Mouse (Mus musculus): ENCODE measurements around the gene Pfdn5. TPM values are rescaled to one million over a fixed set of nuclear protein-coding genes. Genes with fewer than 3 reads are reported as not detected.

The Pfdn5 gene
- polyA plus RNA-seq, 1 experiment from 2014 or later: 172 TPM

DNA sequence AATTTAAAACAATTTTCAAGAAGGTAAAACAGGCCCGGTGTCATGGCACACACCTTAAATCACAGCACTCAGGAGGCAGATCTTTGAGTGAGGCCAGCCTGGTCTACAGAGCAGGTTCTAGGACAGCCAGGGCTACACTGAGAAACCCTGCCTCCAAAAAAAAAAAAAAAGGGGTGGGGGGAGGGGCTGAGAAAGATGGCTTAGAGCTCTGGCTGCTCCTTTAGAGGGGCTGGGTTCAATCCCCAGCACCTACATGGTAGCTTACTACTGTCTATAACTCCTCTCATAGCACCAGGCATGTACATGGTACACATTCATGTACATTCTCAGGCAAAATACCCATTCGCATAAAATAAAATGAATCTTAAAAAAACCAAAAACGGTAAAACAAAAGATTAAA, 18.6 kb downstream of the Pfdn5 start:
- TF ChIP-seq EP300 (IDR thresholded peaks at IDR 0.05; ENCODE audit: low read depth) (no peak), CTCF (IDR thresholded peaks at IDR 0.05; ENCODE audit: low read depth) (no peak)
- 91% methylated on average over 3 of the region's 3 CpGs for WGBS (ENCODE audit: insufficient replicate concordance)
- no peak overlapping the region for H3K9ac ChIP-seq (replicated peaks)

DNA sequence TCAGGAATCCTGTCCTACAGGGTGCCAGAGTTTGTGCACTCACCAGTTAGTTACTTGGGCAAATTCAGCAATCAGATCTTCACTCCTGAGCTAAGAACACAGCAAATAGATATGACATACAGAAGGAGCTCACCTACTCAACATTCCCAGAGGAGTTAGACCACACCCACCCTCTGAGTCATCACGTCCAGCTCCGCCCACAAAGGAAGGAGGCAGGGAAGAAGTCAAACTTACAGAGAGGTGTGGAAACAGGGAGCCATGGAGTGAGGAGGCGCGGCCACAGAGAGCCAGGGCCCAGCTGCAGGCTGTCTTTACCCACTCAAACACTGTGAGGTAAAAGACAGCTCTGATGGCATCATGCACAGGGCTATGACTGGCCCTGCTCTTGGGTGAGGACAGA, 20.5 kb downstream of the Pfdn5 start:
- DNase-seq: no peak
- no peak overlapping the region for H3K4me3 ChIP-seq (ENCODE audit: low read depth, low read length)
- H3K4me2 ChIP-seq (ENCODE audit: low read depth, low read length): no peak overlapping the region
- H3K9ac ChIP-seq (replicated peaks): no peak overlapping the region
- H3K9me3 ChIP-seq (ENCODE audit: low read length): no peaks in the 10 kb centered on the region
- no peak for ATAC-seq
- H3K4me1 ChIP-seq (ENCODE audit: insufficient read depth): peaks cover 9% of the 10 kb centered on the region
- 89% methylated on average over 4 of the region's 4 CpGs for WGBS (ENCODE audit: insufficient replicate concordance)
- no peak for TF ChIP-seq CTCF (IDR thresholded peaks at IDR 0.05; ENCODE audit: low read depth)
- no peak for TF ChIP-seq EP300 (IDR thresholded peaks at IDR 0.05; ENCODE audit: low read depth)
- H3K27ac ChIP-seq (ENCODE audit: low read depth): no peak overlapping the region
- H3K36me3 ChIP-seq (replicated peaks; ENCODE audit: insufficient read depth, low read length): peaks cover 19% of the 10 kb centered on the region
- H3K27me3 ChIP-seq (ENCODE audit: insufficient read depth, low read length): no peaks in the 10 kb centered on the region

More for the DNA sequence above, 18.6 kb downstream of the Pfdn5 start:
- Histone ChIP-seq H3K4me1 (ENCODE audit: insufficient read depth) (no peaks in the 10 kb centered on the region), H3K27me3 (ENCODE audit: insufficient read depth, low read length) (no peaks in the 10 kb centered on the region), H3K4me3 (ENCODE audit: low read depth, low read length) (no peak overlapping the region), H3K9me3 (ENCODE audit: low read length) (no peaks in the 10 kb centered on the region), H3K36me3 (replicated peaks; ENCODE audit: insufficient read depth, low read length) (peaks cover 27% of the 10 kb centered on the region), H3K4me2 (ENCODE audit: low read depth, low read length) (no peak overlapping the region), H3K27ac (ENCODE audit: low read depth) (no peak overlapping the region)
- no peak for ATAC-seq
- DNase-seq: no peak

DNA sequence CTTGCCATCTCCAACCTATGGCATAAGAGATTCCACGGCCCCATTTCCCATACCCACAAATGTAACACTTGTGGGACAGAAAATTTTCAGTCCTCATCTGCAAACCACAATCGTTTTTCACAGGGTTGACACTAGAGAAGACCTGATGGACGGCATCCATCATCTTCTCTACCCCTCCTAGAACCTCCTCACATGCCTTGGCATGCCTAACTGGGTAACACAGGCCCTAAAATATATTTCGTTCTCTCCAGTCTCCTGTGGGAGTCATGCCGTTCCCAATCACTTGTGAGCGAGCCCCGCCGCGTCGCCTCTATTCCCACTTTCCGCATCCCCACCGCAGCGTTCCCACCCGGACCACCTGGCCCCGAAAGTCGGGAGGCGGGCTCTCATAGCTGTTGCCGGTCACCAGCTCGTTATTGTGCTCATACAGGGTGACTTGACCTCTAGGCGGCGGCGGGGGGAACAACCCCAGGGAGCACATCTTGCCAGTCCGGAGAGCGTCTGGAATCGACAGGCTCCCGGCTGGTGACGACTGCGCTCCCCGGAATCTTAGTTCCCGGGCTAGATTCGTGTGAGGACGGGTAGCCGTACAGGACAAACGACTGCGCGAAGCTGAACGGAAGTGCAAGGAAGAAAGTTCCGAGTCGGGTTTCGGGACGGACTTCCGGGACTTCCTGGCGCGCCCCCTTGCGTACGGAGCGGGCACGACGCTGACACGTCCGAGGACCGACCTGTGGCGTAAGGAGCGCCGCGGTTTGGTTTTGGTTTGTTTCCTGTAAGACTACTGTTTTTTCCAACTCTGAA, 24.4 kb downstream of the Pfdn5 start, which contains the start of gene Aaas:
Gene Aaas (minus strand): TSS at position 634 of the 804 bp plus-strand sequence.
- ATAC-seq (peak; percentile 95), DNase-seq (peak; percentile 97)
- Histone ChIP-seq H3K4me1 (ENCODE audit: insufficient read depth) (peaks cover 15% of the 10 kb centered on the region), H3K27ac (ENCODE audit: low read depth) (peak within 1 kb of the TSS; percentile 77), H3K27me3 (ENCODE audit: insufficient read depth, low read length) (peaks cover 10% of the 10 kb centered on the region), H3K9me3 (ENCODE audit: low read length) (no peaks in the 10 kb centered on the region), H3K4me2 (ENCODE audit: low read depth, low read length) (peak within 1 kb of the TSS; percentile 83), H3K4me3 (ENCODE audit: low read depth, low read length) (peak within 1 kb of the TSS; percentile 83), H3K9ac (replicated peaks) (peak within 1 kb of the TSS; percentile 79), H3K36me3 (replicated peaks; ENCODE audit: insufficient read depth, low read length) (peaks cover 17% of the 10 kb centered on the region)
- peak; percentile 63; the same call in 1 of the 2 replicates for TF ChIP-seq EP300 (IDR thresholded peaks at IDR 0.05; ENCODE audit: low read depth)
- peak; percentile 96 for TF ChIP-seq CTCF (IDR thresholded peaks at IDR 0.05; ENCODE audit: low read depth)
- WGBS (ENCODE audit: insufficient replicate concordance): under 1% methylated on average over 56 of the region's 56 CpGs

DNA sequence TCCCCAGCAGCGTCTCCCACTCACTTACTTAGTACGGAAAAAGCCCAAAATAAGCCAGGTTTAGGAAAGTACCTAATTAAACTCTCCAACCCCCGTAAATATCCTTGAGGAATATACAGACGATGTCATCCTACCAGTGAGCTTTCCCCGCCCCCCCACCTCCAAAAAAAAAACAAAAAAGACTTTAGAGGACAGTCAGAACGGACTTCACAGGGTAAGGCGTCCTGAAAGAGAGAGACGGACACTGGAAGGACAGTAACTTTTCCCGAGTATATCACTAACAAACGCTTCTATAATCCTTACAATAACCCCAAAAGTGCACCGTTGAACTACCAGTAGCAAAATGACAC, 25.0 kb downstream of the Pfdn5 start:
- H3K27me3 ChIP-seq (ENCODE audit: insufficient read depth, low read length): peaks cover 16% of the 10 kb centered on the region
- H3K36me3 ChIP-seq (replicated peaks; ENCODE audit: insufficient read depth, low read length): peaks cover 11% of the 10 kb centered on the region
- ATAC-seq: peak; percentile 63
- H3K4me3 ChIP-seq (ENCODE audit: low read depth, low read length): peak overlapping the region; percentile 83
- no peaks in the 10 kb centered on the region for H3K9me3 ChIP-seq (ENCODE audit: low read length)
- H3K27ac ChIP-seq (ENCODE audit: low read depth): peak overlapping the region; percentile 77
- H3K4me2 ChIP-seq (ENCODE audit: low read depth, low read length): peak overlapping the region; percentile 74
- DNase-seq: no peak
- WGBS (ENCODE audit: insufficient replicate concordance): 6% methylated on average over 11 of the region's 11 CpGs
- TF ChIP-seq CTCF (IDR thresholded peaks at IDR 0.05; ENCODE audit: low read depth) (no peak), EP300 (IDR thresholded peaks at IDR 0.05; ENCODE audit: low read depth) (no peak)
- peak overlapping the region; percentile 79 for H3K9ac ChIP-seq (replicated peaks)
- H3K4me1 ChIP-seq (ENCODE audit: insufficient read depth): peaks cover 21% of the 10 kb centered on the region

DNA sequence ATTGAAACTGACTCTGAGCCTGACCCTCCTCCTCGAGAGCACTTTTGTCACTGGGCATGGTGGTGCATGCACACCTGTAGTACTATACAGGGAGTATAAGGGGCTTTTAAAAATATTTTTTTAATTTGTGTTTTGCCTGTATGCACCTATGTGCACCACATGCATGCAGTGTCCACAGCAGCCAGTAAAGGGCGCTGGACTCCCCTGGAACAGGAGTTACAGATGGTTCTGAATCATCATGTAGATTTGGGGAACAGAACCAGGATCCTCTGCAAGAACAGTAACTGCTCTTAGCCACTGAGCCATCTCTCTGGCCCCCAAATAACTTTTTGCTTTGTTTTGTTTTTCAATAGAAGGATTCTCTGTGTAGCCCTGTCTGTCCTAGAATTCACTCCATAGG, 26.3 kb downstream of the Pfdn5 start:
- no peaks in the 10 kb centered on the region for H3K36me3 ChIP-seq (replicated peaks; ENCODE audit: insufficient read depth, low read length)
- WGBS (ENCODE audit: insufficient replicate concordance): 62% methylated on average over 2 of the region's 2 CpGs
- H3K9ac ChIP-seq (replicated peaks): no peak overlapping the region
- no peaks in the 10 kb centered on the region for H3K9me3 ChIP-seq (ENCODE audit: low read length)
- peaks cover 29% of the 10 kb centered on the region for H3K27me3 ChIP-seq (ENCODE audit: insufficient read depth, low read length)
- H3K4me1 ChIP-seq (ENCODE audit: insufficient read depth): peaks cover 23% of the 10 kb centered on the region
- TF ChIP-seq CTCF (IDR thresholded peaks at IDR 0.05; ENCODE audit: low read depth): peak; percentile 39
- TF ChIP-seq EP300 (IDR thresholded peaks at IDR 0.05; ENCODE audit: low read depth): no peak
- H3K27ac ChIP-seq (ENCODE audit: low read depth): no peak overlapping the region
- ATAC-seq (no peak), DNase-seq (no peak)
- no peak overlapping the region for H3K4me2 ChIP-seq (ENCODE audit: low read depth, low read length)
- no peak overlapping the region for H3K4me3 ChIP-seq (ENCODE audit: low read depth, low read length)

DNA sequence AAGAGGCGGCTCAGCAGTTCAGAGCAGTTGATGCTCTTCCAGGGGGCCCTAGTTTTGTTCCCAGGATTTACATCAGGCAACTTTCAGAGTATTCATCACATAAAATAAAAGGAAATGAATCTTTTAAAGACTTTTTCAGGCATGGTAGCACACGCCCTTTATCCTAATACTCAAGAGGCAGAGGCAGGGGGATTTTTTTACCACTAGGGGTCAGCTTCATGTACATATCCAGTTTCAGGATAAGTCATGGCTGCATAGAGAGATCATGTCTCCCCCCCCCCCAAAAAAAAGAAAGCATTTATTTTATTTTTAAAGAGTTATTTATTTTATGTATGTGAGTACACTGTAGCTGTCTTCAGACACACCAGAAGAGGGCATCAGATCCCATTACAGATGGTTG, 28.1 kb downstream of the Pfdn5 start:
- 83% methylated on average over 2 of the region's 2 CpGs for WGBS (ENCODE audit: insufficient replicate concordance)
- no peak for ATAC-seq

More for the DNA sequence above, 28.1 kb downstream of the Pfdn5 start:
- Histone ChIP-seq H3K4me3 (ENCODE audit: low read depth, low read length) (no peak overlapping the region), H3K4me2 (ENCODE audit: low read depth, low read length) (no peak overlapping the region), H3K27me3 (ENCODE audit: insufficient read depth, low read length) (peaks cover 45% of the 10 kb centered on the region), H3K4me1 (ENCODE audit: insufficient read depth) (peaks cover 26% of the 10 kb centered on the region), H3K36me3 (replicated peaks; ENCODE audit: insufficient read depth, low read length) (no peaks in the 10 kb centered on the region), H3K9me3 (ENCODE audit: low read length) (no peaks in the 10 kb centered on the region), H3K27ac (ENCODE audit: low read depth) (no peak overlapping the region), H3K9ac (replicated peaks) (no peak overlapping the region)
- TF ChIP-seq EP300 (IDR thresholded peaks at IDR 0.05; ENCODE audit: low read depth): no peak
- TF ChIP-seq CTCF (IDR thresholded peaks at IDR 0.05; ENCODE audit: low read depth): peak; percentile 26; the same call in 1 of the 2 replicates
- no peak for DNase-seq
